Mouse (Mus musculus): ENCODE data around the gene Nop2.

- TF ChIP-seq POLR2A (IDR thresholded peaks at IDR 0.05; ENCODE audit: extremely low read depth, insufficient read depth, low read length) (0 out of 2 replicates have a peak, but pooled peaks have one; percentile 30), CTCF (IDR thresholded peaks at IDR 0.05; ENCODE audit: extremely low read depth, insufficient read depth, low read length) (no peak)
These were observed 43.0 kb upstream of the Nop2 start for GRCm38 (mm10) chr6:125088561-125089321.
